Mouse (Mus musculus) erythroblast, adult 5-6 weeks (primary cell): ENCODE results near the gene Wnt3. TPM values are rescaled to one million over a fixed set of nuclear protein-coding genes. Genes with fewer than 3 reads are reported as not detected.

ENCODE experiments used
- ATAC-seq: replicated peaks from 2 replicates; pipeline ENCODE4 v1.8.0; 2016; ENCODE audit warnings: moderate number of reproducible peaks, mild to moderate bottlenecking, moderate TSS enrichment, inconsistent platforms; ENCODE audit not compliant: poor library complexity, low FRiP score, severe bottlenecking
- total RNA-seq, 2 experiments: library from RNA; stranded (forward) in 1 of 2; stranded (reverse) in 1 of 2; fragments of 150-400 nt in 1 of 2; fragments of 200-764, 138-1000 nt in 1 of 2; gene quantifications; 2 replicates each; pipeline versions ENCODE4 v1.2.3 to v1.2.4; 2015 to 2017; ENCODE audit warnings: low replicate concordance in 2 of 2

Gene Wnt3
- total RNA-seq, 2 experiments from 2014 or later, result not detected

GRCm38 (mm10) chr11:103771160-103771817 lies 2.7 kb upstream of the Wnt3 start:
- no peak for ATAC-seq

GRCm38 (mm10) chr11:103772505-103773386 lies 1.2 kb upstream of the Wnt3 start:
- ATAC-seq, result no peak

GRCm38 (mm10) chr11:103774228-103774530 lies 229 bp downstream of the Wnt3 start:
- no peak for ATAC-seq

- no peak for ATAC-seq
Observed at GRCm38 (mm10) chr11:103780152-103780551, 6.2 kb downstream of the Wnt3 start.

GRCm38 (mm10) chr11:103789951-103790350 lies 16.0 kb downstream of the Wnt3 start:
- no peak for ATAC-seq

GRCm38 (mm10) chr11:103801128-103801527 lies 27.2 kb downstream of the Wnt3 start:
- ATAC-seq, result no peak

GRCm38 (mm10) chr11:103804126-103804525 lies 30.2 kb downstream of the Wnt3 start:
- no peak for ATAC-seq

GRCm38 (mm10) chr11:103804804-103805203 lies 30.9 kb downstream of the Wnt3 start:
- ATAC-seq, result no peak

GRCm38 (mm10) chr11:103807966-103808365 lies 34.0 kb downstream of the Wnt3 start:
- no peak for ATAC-seq

- no peak for ATAC-seq
Observed at GRCm38 (mm10) chr11:103808771-103809610, 35.0 kb downstream of the Wnt3 start.

- no peak for ATAC-seq
Observed at GRCm38 (mm10) chr11:103809611-103810598, 36.0 kb downstream of the Wnt3 start.

GRCm38 (mm10) chr11:103810631-103811030 lies 36.7 kb downstream of the Wnt3 start:
- no peak for ATAC-seq

GRCm38 (mm10) chr11:103811246-103811645 lies 37.3 kb downstream of the Wnt3 start:
- no peak for ATAC-seq

GRCm38 (mm10) chr11:103814808-103815207 lies 40.9 kb downstream of the Wnt3 start:
- ATAC-seq, result no peak

- ATAC-seq, result no peak
Observed at GRCm38 (mm10) chr11:103815986-103816385, 42.0 kb downstream of the Wnt3 start.

- no peak for ATAC-seq
Observed at GRCm38 (mm10) chr11:103816719-103817118, 42.8 kb downstream of the Wnt3 start.

- no peak for ATAC-seq
Observed at GRCm38 (mm10) chr11:103827201-103827600, 53.3 kb downstream of the Wnt3 start.

GRCm38 (mm10) chr11:103828866-103829265 lies 54.9 kb downstream of the Wnt3 start:
- no peak for ATAC-seq

GRCm38 (mm10) chr11:103829956-103830355 lies 56.0 kb downstream of the Wnt3 start:
- ATAC-seq, result no peak
